Mouse (Mus musculus) cerebellum, adult (tissue): ENCODE results near the gene Ube2s.

Experiments used
- ATAC-seq: cut with Nextera tagmentation; 2 replicates; pipeline ENCODE4 v1.9.2; 2017; ENCODE audit warnings: mild to moderate bottlenecking, moderate library complexity, mixed read lengths; ENCODE audit not compliant: insufficient number of reproducible peaks, low FRiP score, low TSS enrichment

The Ube2s gene

GRCm38 (mm10) chr7:4782130-4782529 is 30.3 kb downstream of the Ube2s start:
- ATAC-seq: no peak

- ATAC-seq: no peak
Measured at GRCm38 (mm10) chr7:4779921-4780320, 32.5 kb downstream of the Ube2s start.

GRCm38 (mm10) chr7:4777851-4778637 is 34.3 kb downstream of the Ube2s start:
- ATAC-seq: no peak

GRCm38 (mm10) chr7:4776861-4777830 is 35.2 kb downstream of the Ube2s start:
- ATAC-seq: no peak

GRCm38 (mm10) chr7:4776131-4776530 is 36.3 kb downstream of the Ube2s start:
- no peak for ATAC-seq

GRCm38 (mm10) chr7:4771202-4771601 is 41.2 kb downstream of the Ube2s start, which contains the start of gene Fam71e2:
Gene Fam71e2 (minus strand): TSS chr7:4771302.
- ATAC-seq: no peak

- ATAC-seq: no peak
Measured at GRCm38 (mm10) chr7:4764946-4765710, 47.3 kb downstream of the Ube2s start.

DNA sequence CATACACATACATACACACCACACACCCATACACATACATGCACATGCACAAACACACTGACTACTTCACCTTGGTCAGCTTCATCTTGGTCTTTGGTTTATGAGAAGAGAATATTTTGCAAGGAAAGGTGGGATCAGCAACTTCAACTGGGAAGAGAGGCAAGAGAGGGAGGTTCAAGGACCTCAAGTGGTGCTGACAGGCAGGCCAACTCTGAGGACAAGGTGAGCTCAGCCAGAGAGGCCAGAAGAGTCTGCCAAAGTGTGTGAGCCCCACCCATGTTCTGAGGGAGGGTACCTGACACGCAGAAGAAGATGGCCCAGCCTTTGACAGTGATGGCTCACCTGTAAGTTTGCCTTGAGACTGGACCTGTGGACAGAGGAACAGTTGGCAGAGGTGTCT is 52.7 kb downstream of the Ube2s start:
- ATAC-seq: no peak

DNA sequence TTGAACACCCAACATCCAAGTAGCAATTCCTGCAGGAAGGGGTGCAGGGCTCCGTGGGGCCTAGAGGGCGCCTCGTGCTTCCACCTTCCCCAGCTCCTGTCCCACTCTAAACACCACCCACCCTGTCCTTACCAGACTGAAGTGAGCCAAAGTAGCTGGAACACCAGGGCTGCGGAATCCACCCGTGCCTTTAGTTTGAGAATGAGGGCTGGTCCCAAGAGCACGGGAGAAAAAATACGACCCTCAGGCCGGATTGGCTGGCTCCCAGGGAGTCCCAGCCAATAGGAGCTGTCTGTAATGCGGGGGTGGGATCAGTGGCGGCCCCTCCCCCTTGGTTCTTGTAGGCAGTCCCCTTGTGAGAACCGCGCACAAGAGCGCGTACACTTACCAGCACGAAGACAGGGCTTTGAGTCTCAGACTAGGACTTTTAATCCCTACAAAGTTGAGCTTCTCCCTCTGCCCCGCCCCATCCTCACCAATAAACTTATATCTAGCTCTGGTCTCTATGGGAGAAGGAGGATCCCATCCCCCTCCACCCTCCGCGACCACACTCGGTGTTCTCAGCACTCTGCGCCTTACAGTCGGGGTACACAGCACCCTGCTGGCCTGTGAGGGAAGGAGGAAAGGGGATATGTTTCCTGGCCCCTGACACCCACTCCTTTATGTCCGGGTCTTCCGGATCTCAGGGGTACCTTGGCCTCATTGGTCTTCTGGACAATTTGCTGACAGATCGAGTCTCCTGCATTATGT is 59.4 kb downstream of the Ube2s start, which contains the start of gene Cox6b2:
Cox6b2 (minus strand) TSS at position 274 of the 750 bp plus-strand sequence.
- peak; percentile 10; the same call in 1 of the 2 replicates for ATAC-seq

GRCm38 (mm10) chr7:4751971-4752820 is 60.2 kb downstream of the Ube2s start:
- ATAC-seq: no peak

DNA sequence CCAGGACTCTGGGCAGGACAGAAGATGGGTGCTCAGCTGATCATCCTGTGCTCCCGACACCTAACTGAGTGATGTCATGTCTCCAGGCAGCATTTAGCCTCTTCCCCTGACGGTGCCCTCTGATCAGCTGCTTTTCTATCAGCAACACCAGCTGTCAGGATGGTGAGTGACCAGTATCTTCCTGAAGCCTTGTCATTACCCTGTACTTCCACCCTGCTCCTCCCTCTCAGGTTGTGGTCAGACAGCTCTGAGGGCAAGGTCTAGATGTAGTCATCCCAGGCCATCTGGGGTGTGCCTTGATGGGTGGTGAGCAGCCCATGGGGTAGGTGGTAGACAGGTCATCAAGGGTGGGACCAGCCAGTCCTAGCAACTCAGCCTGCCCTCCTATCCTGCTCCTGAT is 63.2 kb downstream of the Ube2s start:
- no peak for ATAC-seq

DNA sequence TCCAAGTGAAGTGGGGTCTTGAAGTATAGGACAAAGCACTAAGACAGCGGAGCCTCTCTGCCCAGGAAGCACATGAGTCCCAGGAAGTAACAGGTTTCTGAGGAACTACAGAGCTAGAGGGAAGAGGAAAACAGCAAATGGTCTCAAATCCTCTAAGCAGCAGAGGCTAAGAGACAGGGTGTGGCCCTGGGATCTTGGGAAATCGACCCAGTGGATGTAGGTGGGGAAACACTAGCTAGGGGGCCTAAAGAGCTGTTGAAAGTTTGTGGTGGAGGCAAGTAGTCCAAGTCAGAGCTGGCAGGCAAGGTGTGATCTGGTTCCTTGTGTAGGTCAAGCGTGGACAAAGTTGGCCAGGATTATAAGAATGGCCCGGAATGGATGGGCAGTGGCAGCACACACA is 64.1 kb downstream of the Ube2s start:
- no peak for ATAC-seq

DNA sequence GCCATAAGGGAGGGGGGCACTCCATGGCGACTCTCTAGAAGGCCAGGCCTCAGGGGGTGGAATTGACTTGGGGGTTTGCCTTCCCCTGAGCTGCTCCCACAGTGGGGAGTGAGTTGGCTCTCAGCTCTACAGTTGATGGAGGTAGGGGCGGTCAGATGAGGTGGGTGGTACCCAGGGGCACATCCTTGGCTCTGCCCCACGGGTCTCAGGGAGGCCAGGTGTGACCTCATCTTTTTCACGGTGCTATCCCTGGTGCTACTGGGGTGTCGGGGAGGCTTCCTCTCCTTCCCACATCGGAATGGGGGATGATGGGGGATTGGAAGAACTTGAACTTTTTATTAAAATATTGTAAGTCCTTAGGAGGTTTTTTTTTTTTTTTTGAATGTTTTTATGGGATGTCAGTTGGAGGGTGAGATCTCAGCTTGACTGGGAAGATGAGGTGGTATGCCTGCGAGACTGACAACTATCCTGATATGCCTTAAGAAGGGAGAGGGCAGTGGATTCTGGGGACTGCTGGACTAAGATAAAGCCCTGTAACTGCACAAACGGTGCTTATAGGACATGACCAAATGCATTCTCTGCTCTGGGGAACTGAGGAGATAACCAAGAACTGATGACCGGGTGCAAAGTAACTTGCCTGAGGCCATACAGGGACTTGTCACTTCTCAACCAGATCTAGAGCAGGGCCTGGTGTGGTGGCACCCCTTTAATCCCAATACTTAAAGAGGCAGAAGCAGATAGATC is 65.1 kb downstream of the Ube2s start:
- no peak for ATAC-seq

DNA sequence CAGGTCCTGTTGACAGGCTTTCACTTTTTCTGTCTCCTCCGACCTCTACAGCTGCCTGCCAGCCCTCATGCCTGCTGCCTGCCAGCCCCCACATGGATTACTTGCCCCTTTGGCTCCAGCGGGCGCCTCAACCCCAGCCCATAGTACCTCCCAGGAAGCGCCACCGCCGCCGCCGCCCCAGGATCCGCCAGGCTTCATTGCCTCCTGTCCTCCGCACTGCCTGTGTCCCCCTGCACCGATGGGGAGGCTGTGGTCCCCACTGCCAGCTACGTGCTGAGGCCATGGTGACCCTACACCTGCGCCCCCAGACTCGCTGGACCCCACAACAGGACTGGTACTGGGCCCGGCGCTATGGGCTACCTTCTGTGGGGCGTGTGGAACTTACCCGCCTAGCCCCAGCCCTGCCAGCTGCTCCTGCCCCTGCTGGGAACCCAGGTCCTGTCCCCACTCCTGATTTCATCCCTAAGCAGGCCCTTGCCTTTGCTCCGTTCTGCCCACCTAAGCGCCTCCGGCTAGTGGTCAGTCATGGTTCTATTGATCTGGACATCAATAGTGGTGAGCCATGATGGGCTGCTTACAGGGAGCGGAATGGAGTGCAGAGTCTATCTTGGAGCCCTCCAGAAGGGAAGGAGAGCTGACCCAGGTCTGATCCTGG is 65.9 kb downstream of the Ube2s start:
- ATAC-seq: no peak

- no peak for ATAC-seq
Measured at GRCm38 (mm10) chr7:4744886-4745285, 67.5 kb downstream of the Ube2s start.
